Mouse (Mus musculus) brain, embryonic 14.5 days (tissue): Measurements from ENCODE around the gene Srrd. TPM values are rescaled to one million over a fixed set of nuclear protein-coding genes. Genes with fewer than 3 reads are reported as not detected.
A peak's percentile ranks its signal among the peaks of the same experiment; 100 is the strongest.
"Not testable (repeated sequence)": the region's sequence is repeated elsewhere in the genome, so short reads cannot be mapped to it uniquely, and the experiment has no call there.

ENCODE experiments used
- DNase-seq: peaks from one replicate; pipeline ENCODE4 v3.0.0-alpha.2; 2011; ENCODE audit warnings: low read depth
- CTCF ChIP-seq: fragments of 200-500 bp; IDR thresholded peaks from 2 replicates; pipeline ENCODE4 v1.5.1; 2012; ENCODE audit warnings: inconsistent platforms, mild to moderate bottlenecking, moderate library complexity, borderline replicate concordance; ENCODE audit not compliant: insufficient read depth, insufficient read length; ENCODE audit errors: extremely low read depth
- POLR2A ChIP-seq: fragments of 200-500 bp; IDR thresholded peaks from 2 replicates; pipeline ENCODE4 v1.6.1; 2012; ENCODE audit warnings: mild to moderate bottlenecking, inconsistent platforms, borderline replicate concordance; ENCODE audit not compliant: poor library complexity, insufficient read depth, insufficient read length, severe bottlenecking; ENCODE audit errors: extremely low read depth
- polyA plus RNA-seq: library from polyadenylated mRNA; depleted of rRNA; stranded (reverse); fragments of >200 nt; gene quantifications from 2 replicates; pipeline ENCODE4 v1.2.3, GENCODE M21; 2012

Srrd gene
- polyA plus RNA-seq, 1 experiment, result 69.5 TPM

DNA sequence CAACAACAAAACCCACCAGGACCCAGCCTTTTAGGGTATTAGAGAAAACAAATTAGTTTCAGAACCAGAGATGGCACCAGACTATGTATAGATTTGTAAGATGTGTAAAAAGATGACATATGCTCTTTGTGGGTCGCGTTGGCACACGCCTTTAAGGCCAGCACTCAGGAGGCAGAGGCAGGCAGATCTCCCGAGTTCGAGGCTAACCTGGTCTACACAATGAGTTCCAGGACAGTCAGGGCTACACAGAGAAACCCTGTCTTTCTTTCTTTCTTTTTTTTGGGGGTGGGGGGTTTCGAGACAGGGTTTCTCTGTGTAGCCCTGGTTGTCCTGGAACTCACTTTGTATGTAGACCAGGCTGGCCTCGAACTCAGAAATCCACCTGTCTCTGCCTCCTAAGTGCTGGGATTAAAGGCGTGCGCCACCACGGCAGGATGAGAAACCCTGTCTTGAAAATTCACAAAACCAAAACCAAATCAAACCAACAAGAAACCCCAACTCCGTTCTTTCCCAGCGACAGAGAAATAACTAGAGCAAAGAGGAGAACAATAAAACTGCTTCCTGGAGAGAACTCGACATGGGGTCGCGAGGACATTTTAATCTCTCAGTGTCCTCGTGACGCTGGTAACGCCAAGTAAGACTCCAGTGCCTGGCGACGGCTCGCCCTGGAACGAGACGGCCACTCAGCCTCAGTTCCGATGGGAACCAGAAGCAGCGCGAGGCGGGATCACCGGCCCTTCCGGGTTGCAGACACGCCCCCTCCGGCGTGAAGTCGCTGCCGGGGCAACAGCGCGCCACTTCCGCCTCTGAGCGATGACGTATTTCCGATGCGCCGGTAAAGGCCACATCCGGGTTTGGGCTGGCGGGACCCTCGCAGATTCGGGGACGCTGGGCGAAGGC lies 17.0 kb downstream of the Srrd start, which contains the start of gene Tfip11:
TSS of gene Tfip11 (plus strand) at position 813 of the 900 bp plus-strand sequence.
- TF ChIP-seq POLR2A (peak; percentile 64; the same call in 1 of the 2 replicates), CTCF (no peak)
- DNase-seq, result peak; percentile 98

DNA sequence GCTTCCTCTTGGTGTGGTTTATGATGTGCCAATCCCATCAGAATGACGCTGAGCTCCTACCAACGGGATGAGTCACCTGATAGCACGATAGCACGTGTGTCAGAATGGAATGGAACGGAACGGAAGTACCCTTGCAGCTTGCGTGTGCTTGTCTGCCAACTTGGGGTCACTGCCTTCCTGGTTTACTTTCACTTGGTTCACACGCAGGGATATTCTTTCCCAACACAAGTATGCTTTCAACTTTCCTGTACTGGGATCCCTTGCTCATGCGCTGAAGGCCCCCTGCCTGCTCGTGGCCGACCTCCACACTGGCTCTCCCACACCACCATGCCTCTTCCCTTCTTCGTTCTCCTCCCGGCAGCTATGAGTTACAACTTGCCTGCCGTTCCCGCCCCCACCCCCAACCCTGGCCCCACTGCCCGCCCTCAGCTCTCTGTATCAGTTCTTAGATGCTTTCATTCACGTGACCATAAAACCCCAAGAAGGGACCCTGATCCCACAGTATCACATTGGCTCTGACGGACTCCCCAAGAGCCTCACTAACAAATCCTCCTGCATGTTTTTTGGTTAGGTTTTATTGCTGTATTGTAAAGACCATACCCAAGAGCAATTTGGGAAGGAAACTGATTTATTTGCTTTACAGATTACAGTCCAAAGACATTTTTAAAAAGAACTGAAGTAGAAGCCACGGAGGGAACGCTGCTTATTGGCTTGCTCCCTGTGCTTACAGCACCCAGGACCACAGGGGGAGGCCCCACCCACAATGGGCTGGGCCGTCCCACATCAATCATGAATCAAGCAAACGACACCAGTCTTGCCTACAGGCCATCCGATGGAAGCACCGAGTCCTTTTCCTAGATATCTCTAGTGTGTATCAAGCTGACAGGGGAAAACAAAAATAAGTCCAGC lies 17.9 kb downstream of the Srrd start:
- DNase-seq, result peak; percentile 40

DNA sequence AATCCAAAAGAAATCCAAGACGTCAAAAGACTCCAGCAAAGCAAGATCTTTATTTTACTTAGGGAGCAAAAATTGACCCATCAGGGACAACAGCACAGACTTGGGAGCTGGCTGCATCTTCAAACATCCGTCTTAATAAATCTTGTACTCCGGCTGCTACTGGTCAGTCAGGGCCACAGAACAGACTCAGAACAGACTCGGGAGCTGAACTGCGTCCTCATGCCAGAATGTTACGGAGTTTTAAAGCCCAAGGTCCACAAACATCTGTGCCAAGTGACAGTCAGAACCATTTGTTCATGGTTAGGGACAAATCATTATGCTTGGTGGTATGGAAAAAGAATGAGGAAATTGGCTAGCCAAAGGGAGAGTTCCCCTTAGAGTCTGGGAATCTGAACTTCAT lies 19.6 kb downstream of the Srrd start:
- DNase-seq, result no peak
- TF ChIP-seq POLR2A (no peak), CTCF (no peak)

More for the DNA sequence above, 17.9 kb downstream of the Srrd start:
- TF ChIP-seq POLR2A, result no peak
- no peak for TF ChIP-seq CTCF

DNA sequence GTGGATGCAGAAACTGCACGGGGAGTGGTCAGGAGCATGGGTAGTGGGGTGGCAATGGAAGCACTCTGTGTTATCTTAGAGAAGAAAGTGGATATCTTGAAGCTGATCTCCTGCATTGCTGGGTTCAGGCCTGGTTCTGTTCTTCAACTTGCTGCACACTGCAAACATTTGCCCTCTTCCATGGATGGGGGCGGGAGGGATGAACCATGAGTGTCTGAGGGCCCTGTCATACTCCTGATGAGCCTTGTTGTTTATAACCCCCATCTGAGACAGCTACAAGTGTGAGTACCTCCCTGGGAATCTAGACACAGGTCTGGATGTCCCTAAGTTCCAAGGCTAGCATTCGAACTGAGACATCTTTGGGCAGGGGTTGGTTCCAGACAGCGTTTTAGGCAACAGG lies 21.5 kb downstream of the Srrd start:
- DNase-seq, result no peak
- no peak for TF ChIP-seq POLR2A
- no peak for TF ChIP-seq CTCF

DNA sequence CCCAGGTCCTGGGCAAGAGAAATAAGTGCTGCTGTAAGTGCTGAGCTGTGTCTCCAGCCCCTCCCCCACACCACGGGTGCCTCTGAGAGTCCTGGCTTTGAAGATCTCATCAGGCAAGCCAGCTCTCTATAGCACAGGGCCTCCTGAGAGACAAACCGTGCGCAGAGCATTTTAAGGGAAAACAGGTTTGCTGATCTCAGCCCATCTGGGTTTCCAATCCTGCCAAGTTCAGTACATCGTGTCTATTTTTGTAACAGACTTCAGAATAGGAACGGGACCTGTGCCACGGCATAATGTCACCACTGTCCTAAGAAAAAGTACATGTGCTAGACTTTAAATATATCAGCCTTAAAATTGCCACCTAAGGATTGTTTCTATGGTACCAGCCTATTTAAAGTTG lies 21.9 kb downstream of the Srrd start:
- TF ChIP-seq CTCF, result no peak
- no peak for TF ChIP-seq POLR2A
- peak; percentile 12 for DNase-seq

DNA sequence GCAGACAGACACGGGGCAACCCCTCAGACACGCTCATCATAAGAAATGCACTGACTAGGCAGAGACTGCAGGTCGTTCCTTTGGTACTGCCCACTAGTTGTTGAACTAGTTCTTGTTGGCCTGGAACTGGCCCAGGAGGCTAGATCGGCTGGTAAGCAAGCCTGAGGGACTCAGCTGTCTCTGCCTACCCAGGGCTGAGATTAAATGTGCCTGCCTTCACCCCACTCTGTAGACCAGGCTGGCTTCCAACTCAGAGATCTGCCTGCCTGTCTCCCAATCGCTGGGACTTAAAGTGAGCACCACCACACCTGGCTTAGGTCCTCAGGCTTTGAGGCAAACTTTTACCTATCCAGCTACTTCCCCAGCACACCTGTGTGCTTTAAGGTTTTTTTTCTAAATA lies 22.5 kb downstream of the Srrd start:
- TF ChIP-seq CTCF, result no peak
- no peak for TF ChIP-seq POLR2A
- DNase-seq, result no peak

DNA sequence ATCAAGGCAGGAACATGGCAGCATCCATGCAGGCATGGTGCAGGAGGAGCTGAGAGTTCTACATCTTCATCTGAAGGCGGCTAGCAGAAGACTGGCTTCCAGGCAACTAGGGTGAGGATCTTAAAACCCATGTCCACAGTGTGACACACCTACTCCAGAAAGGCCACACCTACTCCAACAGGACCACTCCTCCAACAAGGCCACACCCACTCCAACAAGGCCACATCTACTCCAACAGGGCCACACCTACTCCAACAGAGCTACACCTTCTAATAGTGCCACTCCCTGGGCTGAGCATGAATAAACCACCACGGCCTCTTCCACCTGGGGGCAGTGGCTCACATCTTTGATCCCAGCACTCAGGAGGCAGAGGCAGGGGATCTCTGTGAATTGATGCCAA lies 23.5 kb downstream of the Srrd start:
- not testable (repeated sequence) for DNase-seq

DNA sequence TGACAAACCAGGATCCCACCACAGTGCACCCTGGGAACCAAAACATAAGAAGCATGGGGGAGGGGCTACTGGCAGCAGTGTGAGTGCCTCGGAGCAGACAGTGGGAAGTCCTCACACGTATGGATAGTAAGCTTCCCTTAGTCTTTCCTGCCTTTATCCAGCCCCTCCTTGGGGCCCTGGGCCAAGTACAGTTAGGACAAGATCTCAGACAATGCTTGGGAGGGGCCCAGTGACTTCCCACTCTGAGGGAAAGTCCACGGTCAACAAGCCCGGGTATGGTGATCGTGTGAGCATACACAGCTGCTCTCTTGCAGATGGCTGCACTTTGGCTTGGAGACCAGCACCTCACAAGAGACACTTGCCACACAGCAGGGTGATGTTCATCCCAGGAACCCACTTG lies 25.5 kb downstream of the Srrd start:
- DNase-seq, result no peak
- TF ChIP-seq POLR2A, result no peak
- TF ChIP-seq CTCF, result no peak

DNA sequence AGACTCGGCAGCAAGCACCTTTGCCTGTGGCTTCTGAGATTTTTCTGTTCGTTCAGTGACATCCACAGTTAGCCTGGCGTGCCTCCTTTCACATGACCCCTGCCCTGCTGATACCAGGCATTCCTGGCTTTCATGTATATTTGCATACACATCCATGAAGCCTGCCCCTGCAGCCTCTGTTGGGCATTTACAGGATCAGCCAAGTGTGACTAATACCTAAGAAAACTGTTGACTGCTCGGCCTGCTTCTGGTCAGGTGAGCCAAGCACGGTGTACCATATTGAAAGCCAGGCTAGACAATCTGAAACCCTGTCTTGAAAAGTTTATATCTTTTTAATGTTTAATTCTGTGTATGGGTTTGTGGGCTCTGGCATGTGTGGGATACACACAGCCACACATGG lies 26.4 kb downstream of the Srrd start:
- TF ChIP-seq POLR2A (no peak), CTCF (no peak)

DNA sequence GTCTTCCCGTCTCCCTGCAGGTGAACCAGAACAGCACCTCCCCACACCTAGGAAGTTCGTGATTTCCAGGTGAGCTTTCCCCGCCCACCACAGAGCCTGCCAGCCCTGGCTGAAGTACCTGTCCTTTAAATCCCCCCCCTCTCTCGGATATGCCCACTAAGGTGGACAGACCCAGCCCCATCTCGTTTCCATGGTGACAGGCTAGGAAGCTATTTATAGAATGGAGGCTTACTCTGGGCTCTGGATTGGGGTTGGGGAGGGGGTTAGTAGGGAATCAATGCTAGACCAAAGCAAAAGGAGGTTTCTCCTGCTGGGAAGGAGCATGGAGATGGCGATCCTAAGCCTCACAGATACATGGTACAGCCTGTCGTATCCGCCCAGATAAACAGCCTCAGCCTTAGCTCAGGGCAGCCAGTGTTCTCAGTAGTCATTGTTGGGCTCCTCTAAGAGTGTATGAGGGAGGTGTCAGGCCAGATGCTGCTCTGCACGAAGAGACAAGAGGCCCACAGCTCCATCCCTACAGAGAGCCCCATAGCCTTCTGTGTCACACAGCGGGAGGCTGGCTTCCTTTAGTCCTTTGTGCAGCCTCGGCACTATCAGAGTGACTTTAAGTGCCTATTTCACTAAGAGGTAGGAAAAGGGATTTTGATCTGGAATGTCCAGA lies 29.5 kb downstream of the Srrd start:
- peak; percentile 47 for DNase-seq
- TF ChIP-seq POLR2A, result no peak
- TF ChIP-seq CTCF, result no peak

More for the DNA sequence above, 26.4 kb downstream of the Srrd start:
- no peak for DNase-seq

DNA sequence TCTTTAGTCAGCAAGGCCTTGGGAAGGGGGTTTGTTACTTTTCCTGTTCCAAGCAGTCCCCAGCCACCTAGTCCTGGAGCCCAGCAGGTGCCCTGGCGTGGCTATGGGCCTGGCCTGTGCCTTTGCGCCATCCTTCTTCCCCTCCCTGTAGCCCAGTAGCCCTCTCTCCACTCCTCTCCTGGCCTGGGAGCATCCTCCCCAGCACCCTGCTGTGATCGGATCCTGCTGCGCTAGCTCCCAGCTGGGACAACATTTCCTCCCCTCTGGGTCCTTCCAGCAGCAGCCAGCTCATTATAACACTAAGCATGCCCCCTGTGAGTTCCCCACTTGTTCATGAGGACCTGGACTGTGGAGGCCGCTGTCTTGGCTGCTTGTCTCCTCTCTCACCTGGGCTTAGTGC lies 37.0 kb downstream of the Srrd start:
- no peak for TF ChIP-seq POLR2A
- no peak for TF ChIP-seq CTCF
- DNase-seq, result no peak

DNA sequence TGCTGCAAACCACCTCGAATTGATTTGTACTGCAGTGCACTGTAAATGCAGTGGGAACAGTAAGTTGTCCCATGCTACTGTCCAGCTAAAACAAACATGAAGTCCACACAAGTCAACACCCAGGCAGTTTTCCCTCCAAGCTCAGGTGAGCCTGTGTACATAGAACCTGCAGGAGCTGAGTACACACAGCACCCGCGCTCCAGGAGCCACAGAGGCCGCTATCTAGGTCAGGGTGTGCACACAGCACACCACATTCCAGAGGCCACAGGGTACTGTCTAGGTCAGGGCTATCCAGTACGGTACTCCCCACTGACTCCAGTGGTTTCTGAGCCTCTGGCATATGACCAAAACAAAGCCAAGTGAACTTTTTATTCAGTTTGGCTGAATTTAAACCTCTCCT lies 40.5 kb downstream of the Srrd start:
- no peak for DNase-seq
- TF ChIP-seq CTCF (no peak), POLR2A (no peak)

DNA sequence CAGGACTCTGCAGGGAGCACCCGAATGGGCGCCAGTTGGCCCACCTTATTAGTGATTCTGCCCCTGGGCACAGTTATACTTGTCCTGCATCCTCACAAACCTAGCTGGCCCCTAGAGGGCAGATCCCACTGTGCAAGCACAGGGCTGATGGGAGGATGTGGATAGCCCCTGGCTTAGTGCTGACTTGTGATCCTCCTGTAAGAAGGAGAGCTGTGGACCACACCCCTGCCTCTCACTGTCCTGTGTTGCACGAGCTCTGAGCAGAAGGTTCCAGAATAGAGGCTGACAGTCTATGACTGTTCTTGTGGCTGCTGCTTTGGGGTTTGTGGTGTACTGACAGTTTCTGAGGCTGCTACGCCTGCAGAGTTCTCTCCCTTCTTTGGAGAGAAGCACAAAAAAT lies 41.1 kb downstream of the Srrd start:
- DNase-seq, result no peak
- TF ChIP-seq CTCF, result no peak
- TF ChIP-seq POLR2A, result no peak
